Mouse (Mus musculus): Measurements from ENCODE around the gene Ankdd1a.

GRCm38 (mm10) chr9:65547844-65548243, 27.9 kb upstream of the Ankdd1a start:
- TF ChIP-seq CTCF (IDR thresholded peaks at IDR 0.05; ENCODE audit: low read depth), result no peak
- TF ChIP-seq EP300 (IDR thresholded peaks at IDR 0.05; ENCODE audit: low read depth), result no peak

All from heart, postnatal 0 days (tissue).